Mouse (Mus musculus) heart, embryonic 10.5 days (tissue): ENCODE measurements around the gene Bcl6. TPM values are rescaled to one million over a fixed set of nuclear protein-coding genes. Genes with fewer than 3 reads are reported as not detected.

Source experiments
- DNase-seq: peaks from one replicate; pipeline ENCODE4 v3.0.0-alpha.2; 2017; ENCODE audit warnings: low spot score
- H3K27ac ChIP-seq: fragments of 300-500 bp; sonication (generic); 2 replicates; pipeline ENCODE4 v1.5.1; 2016; ENCODE audit warnings: mild to moderate bottlenecking
- H3K27me3 ChIP-seq: fragments of 300-500 bp; sonication (generic); 2 replicates; pipeline ENCODE4 v1.6.1; 2016; ENCODE audit warnings: mild to moderate bottlenecking; ENCODE audit not compliant: poor library complexity, insufficient read depth, severe bottlenecking
- H3K36me3 ChIP-seq: fragments of 300-500 bp; sonication (generic); 2 replicates; pipeline ENCODE4 v1.6.1; 2016; ENCODE audit warnings: mild to moderate bottlenecking, moderate library complexity
- H3K4me1 ChIP-seq: fragments of 300-500 bp; sonication (generic); 2 replicates; pipeline ENCODE4 v1.6.1; 2016; ENCODE audit warnings: mild to moderate bottlenecking
- H3K4me3 ChIP-seq: fragments of 300-500 bp; sonication (generic); 2 replicates; pipeline ENCODE4 v1.5.1; 2016; ENCODE audit warnings: mild to moderate bottlenecking, moderate library complexity
- H3K9me3 ChIP-seq: fragments of 300-500 bp; sonication (generic); 2 replicates; pipeline ENCODE4 v1.6.1; 2016; ENCODE audit warnings: mild to moderate bottlenecking, moderate library complexity
- WGBS: fragments of 180-500 bp; shearing (Covaris S2); methylation state at CpG from one replicate; pipeline ENCODE4 v1.1.7; 2016; 5-methylcytosine and 5-hydroxymethylcytosine counted together
- polyA plus RNA-seq: library from polyadenylated mRNA; unstranded; fragments of >200 nt; fragmentation: Nextera tagmentation; extraction: Ambion mirVana; gene quantifications from 2 replicates; pipeline ENCODE4 v1.2.1, GENCODE M21; 2016

Gene Bcl6
- polyA plus RNA-seq: 0.05 and 0.11 TPM in 2 replicates

GRCm38 (mm10) chr16:23988466-23989208 is at the start of gene Bcl6, which contains the start of gene Gm37419:
Gene Bcl6, minus strand, starts transcription at chr16:23988852.
Gene Gm37419, plus strand, starts transcription at chr16:23988482.
- Histone ChIP-seq H3K27me3 (no peaks in the 10 kb centered on the region; the same call in 1 of the 2 replicates), H3K27ac (peak within 1 kb of the TSS; percentile 100), H3K4me3 (peak within 1 kb of the TSS; percentile 82), H3K9me3 (no peaks in the 10 kb centered on the region), H3K36me3 (no peaks in the 10 kb centered on the region), H3K4me1 (peaks cover 44% of the 10 kb centered on the region)
- WGBS: under 1% methylated on average over 68 of the region's 68 CpGs
- DNase-seq: peak; percentile 92

- Histone ChIP-seq H3K27me3 (no peaks in the 10 kb centered on the region), H3K36me3 (no peaks in the 10 kb centered on the region), H3K4me1 (no peaks in the 10 kb centered on the region), H3K4me3 (no peak overlapping the region), H3K27ac (no peak overlapping the region), H3K9me3 (no peaks in the 10 kb centered on the region)
- DNase-seq: no peak
- 85% methylated on average over 3 of the region's 3 CpGs for WGBS
These were observed 47.7 kb upstream of the Bcl6 start for GRCm38 (mm10) chr16:24036398-24036797.

GRCm38 (mm10) chr16:24035767-24036166 is 47.1 kb upstream of the Bcl6 start:
- H3K27ac ChIP-seq: no peak overlapping the region
- no peak for DNase-seq

GRCm38 (mm10) chr16:24034450-24034849 is 45.8 kb upstream of the Bcl6 start:
- WGBS: 43% methylated on average over 2 of the region's 2 CpGs
- H3K4me3 ChIP-seq: no peak overlapping the region
- H3K9me3 ChIP-seq: no peaks in the 10 kb centered on the region
- no peaks in the 10 kb centered on the region for H3K36me3 ChIP-seq
- no peaks in the 10 kb centered on the region for H3K27me3 ChIP-seq
- H3K4me1 ChIP-seq: no peaks in the 10 kb centered on the region
- H3K27ac ChIP-seq: no peak overlapping the region
- no peak for DNase-seq

More at GRCm38 (mm10) chr16:24035767-24036166, 47.1 kb upstream of the Bcl6 start:
- Histone ChIP-seq H3K4me3 (no peak overlapping the region), H3K9me3 (no peaks in the 10 kb centered on the region), H3K27me3 (no peaks in the 10 kb centered on the region), H3K4me1 (no peaks in the 10 kb centered on the region), H3K36me3 (no peaks in the 10 kb centered on the region)

GRCm38 (mm10) chr16:24033259-24033658 is 44.6 kb upstream of the Bcl6 start:
- no peaks in the 10 kb centered on the region for H3K36me3 ChIP-seq
- WGBS: 86% methylated on average over 5 of the region's 5 CpGs
- no peak overlapping the region for H3K27ac ChIP-seq
- H3K4me1 ChIP-seq: no peaks in the 10 kb centered on the region
- H3K9me3 ChIP-seq: no peaks in the 10 kb centered on the region
- no peak for DNase-seq
- H3K27me3 ChIP-seq: no peaks in the 10 kb centered on the region
- H3K4me3 ChIP-seq: no peak overlapping the region

GRCm38 (mm10) chr16:24029965-24030672 is 41.5 kb upstream of the Bcl6 start:
- Histone ChIP-seq H3K27me3 (no peaks in the 10 kb centered on the region), H3K4me3 (no peak overlapping the region), H3K4me1 (peaks cover 5% of the 10 kb centered on the region; the same call in 1 of the 2 replicates), H3K27ac (no peak overlapping the region), H3K36me3 (no peaks in the 10 kb centered on the region), H3K9me3 (no peaks in the 10 kb centered on the region)
- DNase-seq: no peak
- 85% methylated on average over 2 of the region's 2 CpGs for WGBS

- 31% methylated on average over 7 of the region's 7 CpGs for WGBS
- H3K36me3 ChIP-seq: no peaks in the 10 kb centered on the region
- no peak overlapping the region for H3K27ac ChIP-seq
- no peak for DNase-seq
- H3K9me3 ChIP-seq: no peaks in the 10 kb centered on the region
- no peak overlapping the region for H3K4me3 ChIP-seq
- H3K4me1 ChIP-seq: peaks cover 5% of the 10 kb centered on the region; the same call in 1 of the 2 replicates
- no peaks in the 10 kb centered on the region for H3K27me3 ChIP-seq
These were observed 36.8 kb upstream of the Bcl6 start for GRCm38 (mm10) chr16:24025442-24025841.

GRCm38 (mm10) chr16:24022605-24023004 is 34.0 kb upstream of the Bcl6 start:
- Histone ChIP-seq H3K27me3 (no peaks in the 10 kb centered on the region), H3K4me1 (peaks cover 5% of the 10 kb centered on the region; the same call in 1 of the 2 replicates), H3K36me3 (no peaks in the 10 kb centered on the region), H3K4me3 (no peak overlapping the region), H3K9me3 (no peaks in the 10 kb centered on the region), H3K27ac (no peak overlapping the region)
- WGBS: 84% methylated on average over 4 of the region's 4 CpGs
- no peak for DNase-seq

GRCm38 (mm10) chr16:24021722-24022121 is 33.1 kb upstream of the Bcl6 start:
- WGBS: 42% methylated on average over 1 of the region's 1 CpGs
- Histone ChIP-seq H3K27ac (no peak overlapping the region), H3K27me3 (no peaks in the 10 kb centered on the region), H3K4me3 (no peak overlapping the region), H3K4me1 (peaks cover 5% of the 10 kb centered on the region; the same call in 1 of the 2 replicates), H3K9me3 (no peaks in the 10 kb centered on the region), H3K36me3 (no peaks in the 10 kb centered on the region)
- no peak for DNase-seq

GRCm38 (mm10) chr16:24016742-24017141 is 28.1 kb upstream of the Bcl6 start:
- H3K36me3 ChIP-seq: no peaks in the 10 kb centered on the region
- H3K27ac ChIP-seq: no peak overlapping the region
- H3K4me3 ChIP-seq: no peak overlapping the region
- DNase-seq: no peak
- no peaks in the 10 kb centered on the region for H3K9me3 ChIP-seq
- no peaks in the 10 kb centered on the region; the same call in 1 of the 2 replicates for H3K4me1 ChIP-seq
- WGBS: 61% methylated on average over 5 of the region's 5 CpGs
- H3K27me3 ChIP-seq: no peaks in the 10 kb centered on the region

- H3K9me3 ChIP-seq: no peaks in the 10 kb centered on the region
- no peaks in the 10 kb centered on the region; the same call in 1 of the 2 replicates for H3K4me1 ChIP-seq
- DNase-seq: no peak
- H3K36me3 ChIP-seq: no peaks in the 10 kb centered on the region
- no peak overlapping the region for H3K27ac ChIP-seq
- no peak overlapping the region for H3K4me3 ChIP-seq
- 53% methylated on average over 6 of the region's 6 CpGs for WGBS
- H3K27me3 ChIP-seq: no peaks in the 10 kb centered on the region
These were observed 27.6 kb upstream of the Bcl6 start for GRCm38 (mm10) chr16:24016273-24016672.

- Histone ChIP-seq H3K4me3 (no peak overlapping the region), H3K9me3 (no peaks in the 10 kb centered on the region), H3K27ac (no peak overlapping the region), H3K4me1 (no peaks in the 10 kb centered on the region; the same call in 1 of the 2 replicates), H3K27me3 (no peaks in the 10 kb centered on the region), H3K36me3 (no peaks in the 10 kb centered on the region)
- 57% methylated on average over 3 of the region's 3 CpGs for WGBS
- no peak for DNase-seq
These were observed 25.7 kb upstream of the Bcl6 start for GRCm38 (mm10) chr16:24014378-24014777.

- no peak for DNase-seq
- no peaks in the 10 kb centered on the region for H3K9me3 ChIP-seq
- H3K27me3 ChIP-seq: no peaks in the 10 kb centered on the region
- H3K36me3 ChIP-seq: no peaks in the 10 kb centered on the region
- H3K27ac ChIP-seq: no peak overlapping the region
- H3K4me1 ChIP-seq: no peaks in the 10 kb centered on the region; the same call in 1 of the 2 replicates
- WGBS: 39% methylated on average over 3 of the region's 3 CpGs
- H3K4me3 ChIP-seq: no peak overlapping the region
These were observed 23.4 kb upstream of the Bcl6 start for GRCm38 (mm10) chr16:24012066-24012465.
